Mouse (Mus musculus) neural tube, embryonic 13.5 days (tissue): ENCODE measurements around the gene Khdc1b. TPM values are rescaled to one million over a fixed set of nuclear protein-coding genes. Genes with fewer than 3 reads are reported as not detected.
"Not testable (repeated sequence)": the region's sequence is repeated elsewhere in the genome, so short reads cannot be mapped to it uniquely, and the experiment has no call there.

Experiments
- ATAC-seq: fragments of 200-750 bp; cut with Nextera tagmentation; 2 replicates; pipeline ENCODE4 v1.8.0; 2017; ENCODE audit warnings: low read depth, mild to moderate bottlenecking, moderate TSS enrichment, moderate library complexity
- H3K27ac ChIP-seq: fragments of 300-500 bp; sonication (generic); replicated peaks from 2 replicates; pipeline ENCODE4 v1.5.1; 2015; ENCODE audit warnings: moderate library complexity, mild to moderate bottlenecking, inconsistent platforms
- H3K27me3 ChIP-seq: fragments of 300-500 bp; sonication (generic); 2 replicates; pipeline ENCODE4 v1.6.1; 2015; ENCODE audit warnings: mild to moderate bottlenecking, inconsistent platforms
- H3K36me3 ChIP-seq: fragments of 300-500 bp; sonication (generic); 2 replicates; pipeline ENCODE4 v1.6.1; 2015; ENCODE audit warnings: mild to moderate bottlenecking, inconsistent platforms
- H3K4me1 ChIP-seq: fragments of 300-500 bp; sonication (generic); replicated peaks from 2 replicates; pipeline ENCODE4 v1.6.1; 2015; ENCODE audit warnings: inconsistent platforms
- H3K4me2 ChIP-seq: fragments of 300-500 bp; sonication (generic); 2 replicates; pipeline ENCODE4 v1.6.1; 2015; ENCODE audit warnings: inconsistent platforms, mild to moderate bottlenecking, moderate library complexity
- H3K4me3 ChIP-seq: fragments of 300-500 bp; sonication (generic); 2 replicates; pipeline ENCODE4 v1.5.1; 2015; ENCODE audit warnings: mild to moderate bottlenecking, inconsistent platforms
- H3K9ac ChIP-seq: fragments of 300-500 bp; sonication (generic); 2 replicates; pipeline ENCODE4 v1.6.1; 2015; ENCODE audit warnings: moderate library complexity, mild to moderate bottlenecking, inconsistent platforms
- H3K9me3 ChIP-seq: fragments of 300-500 bp; sonication (generic); 2 replicates; pipeline ENCODE4 v1.6.1; 2016; ENCODE audit warnings: inconsistent platforms
- WGBS: fragments of 180-500 bp; shearing (Covaris S2); methylation state at CpG from one replicate; pipeline ENCODE4 v1.1.7; 2015; 5-methylcytosine and 5-hydroxymethylcytosine counted together
- polyA plus RNA-seq: library from polyadenylated mRNA; unstranded; fragments of >200 nt; fragmentation: Nextera tagmentation; extraction: Ambion mirVana; gene quantifications from 2 replicates; pipeline ENCODE4 v1.2.1, GENCODE M21; 2015

Gene Khdc1b
- 0.08 TPM in 1 of 2 replicates, not detected in the other for polyA plus RNA-seq

GRCm38 (mm10) chr1:21383256-21383655 is at the start of gene Khdc1b:
Gene Khdc1b, plus strand, starts transcription at chr1:21383556.
- Histone ChIP-seq H3K27ac (no peak within 1 kb of the TSS), H3K9ac (no peak within 1 kb of the TSS), H3K4me3 (no peak within 1 kb of the TSS), H3K4me2 (no peak within 1 kb of the TSS), H3K9me3 (no peaks in the 10 kb centered on the region), H3K36me3 (no peaks in the 10 kb centered on the region), H3K27me3 (no peaks in the 10 kb centered on the region), H3K4me1 (no peaks in the 10 kb centered on the region)
- WGBS: 81% methylated on average over 1 of the region's 1 CpGs
- ATAC-seq: no peak

DNA sequence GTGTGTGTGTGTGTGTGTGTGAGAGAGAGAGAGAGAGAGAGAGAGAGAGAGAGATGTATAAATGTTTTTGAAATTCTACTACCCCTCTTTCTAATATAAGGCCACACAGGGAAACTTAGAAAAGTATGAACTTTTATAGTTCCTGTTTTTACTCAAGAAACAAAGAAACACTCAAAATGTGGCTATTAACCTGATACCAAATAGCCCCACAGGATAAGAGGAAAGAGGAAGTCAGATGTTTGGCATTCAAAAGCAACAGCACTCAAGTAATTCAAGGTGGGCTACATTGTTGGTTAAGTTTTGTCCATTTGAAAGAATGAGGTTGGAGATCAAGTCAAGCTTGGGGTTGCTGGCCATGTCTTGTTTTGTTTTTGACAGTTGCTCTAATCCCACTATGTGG is 47.5 kb upstream of the Khdc1b start:
- Histone ChIP-seq H3K27ac (no peak overlapping the region), H3K27me3 (no peaks in the 10 kb centered on the region), H3K4me2 (no peak overlapping the region), H3K4me3 (no peak overlapping the region), H3K4me1 (no peaks in the 10 kb centered on the region), H3K36me3 (no peaks in the 10 kb centered on the region), H3K9me3 (no peaks in the 10 kb centered on the region), H3K9ac (no peak overlapping the region)
- ATAC-seq: no peak

- H3K4me3 ChIP-seq: no peak overlapping the region
- WGBS: 94% methylated on average over 1 of the region's 1 CpGs
- H3K4me2 ChIP-seq: no peak overlapping the region
- no peaks in the 10 kb centered on the region for H3K4me1 ChIP-seq
- H3K27ac ChIP-seq: no peak overlapping the region
- no peak overlapping the region for H3K9ac ChIP-seq
- H3K9me3 ChIP-seq: no peaks in the 10 kb centered on the region
- H3K27me3 ChIP-seq: no peaks in the 10 kb centered on the region
- ATAC-seq: no peak
- no peaks in the 10 kb centered on the region for H3K36me3 ChIP-seq
Observed at GRCm38 (mm10) chr1:21340745-21341144, 42.6 kb upstream of the Khdc1b start.

- Histone ChIP-seq H3K4me1 (no peaks in the 10 kb centered on the region), H3K9ac (no peak overlapping the region), H3K4me2 (no peak overlapping the region), H3K9me3 (no peaks in the 10 kb centered on the region), H3K27ac (no peak overlapping the region), H3K4me3 (no peak overlapping the region), H3K27me3 (no peaks in the 10 kb centered on the region), H3K36me3 (no peaks in the 10 kb centered on the region)
- no peak for ATAC-seq
- 59% methylated on average over 4 of the region's 4 CpGs for WGBS
Observed at GRCm38 (mm10) chr1:21344253-21344652, 39.1 kb upstream of the Khdc1b start.

DNA sequence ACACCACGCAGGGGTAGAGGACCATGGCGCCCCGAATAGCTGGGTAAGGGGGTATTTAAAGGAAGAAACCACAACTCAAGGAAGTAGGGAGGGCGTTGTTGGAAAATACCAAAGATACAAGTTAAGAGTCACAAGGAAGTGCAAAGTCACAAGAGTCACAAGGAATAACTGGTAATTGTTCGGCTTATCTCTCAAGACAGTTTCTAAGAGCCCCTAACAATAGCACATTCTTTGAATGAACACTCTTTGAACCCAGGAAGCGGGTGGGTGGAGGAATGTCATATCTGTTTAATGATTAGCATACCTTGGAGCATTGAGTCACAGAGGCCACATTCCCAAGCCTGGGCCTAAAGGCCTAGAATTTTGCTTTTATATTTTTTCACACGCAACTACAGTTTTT is 38.6 kb upstream of the Khdc1b start:
- H3K4me1 ChIP-seq, H3K9me3 ChIP-seq, H3K27ac ChIP-seq, H3K4me3 ChIP-seq, H3K4me2 ChIP-seq, ATAC-seq, H3K36me3 ChIP-seq, H3K9ac ChIP-seq, H3K27me3 ChIP-seq: not testable (repeated sequence)
- WGBS: 90% methylated on average over 7 of the region's 7 CpGs

DNA sequence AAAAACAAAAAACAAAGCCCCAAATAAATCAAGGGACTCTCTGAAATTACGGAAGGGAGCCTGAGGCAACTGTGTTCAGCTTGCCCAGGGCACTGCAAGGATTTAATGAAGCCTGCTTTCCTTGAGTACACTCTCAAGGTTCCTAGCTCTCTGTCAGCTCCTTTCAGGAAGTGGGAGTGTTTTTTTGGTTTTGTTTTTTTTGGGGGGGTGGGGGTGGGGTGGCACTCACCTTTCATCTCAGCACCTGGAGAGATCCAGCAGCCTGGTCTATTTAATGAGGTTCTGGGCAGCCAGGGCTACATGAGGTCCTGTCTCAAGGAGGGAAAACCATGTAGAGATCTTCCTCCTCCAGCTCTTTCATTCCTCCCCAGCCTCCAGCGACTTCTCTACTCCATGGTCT is 34.0 kb upstream of the Khdc1b start, which contains the start of gene Khdc1a:
Gene Khdc1a (plus strand): TSS at position 301 of the 400 bp plus-strand sequence.
- H3K9ac ChIP-seq: no peak within 1 kb of the TSS
- H3K9me3 ChIP-seq: no peaks in the 10 kb centered on the region
- H3K27ac ChIP-seq: no peak within 1 kb of the TSS
- no peak within 1 kb of the TSS for H3K4me3 ChIP-seq
- no peaks in the 10 kb centered on the region for H3K27me3 ChIP-seq
- H3K4me2 ChIP-seq: no peak within 1 kb of the TSS
- no peak for ATAC-seq
- H3K36me3 ChIP-seq: no peaks in the 10 kb centered on the region
- H3K4me1 ChIP-seq: no peaks in the 10 kb centered on the region
- 78% methylated on average over 2 of the region's 2 CpGs for WGBS

GRCm38 (mm10) chr1:21368031-21368430 is 15.3 kb upstream of the Khdc1b start, which contains the start of gene Khdc1c:
Gene Khdc1c, plus strand, starts transcription at chr1:21368331.
- not testable (repeated sequence) for H3K4me3 ChIP-seq, H3K9ac ChIP-seq, H3K9me3 ChIP-seq, H3K27ac ChIP-seq, H3K4me1 ChIP-seq, H3K27me3 ChIP-seq, H3K36me3 ChIP-seq, ATAC-seq, H3K4me2 ChIP-seq
- 81% methylated on average over 1 of the region's 1 CpGs for WGBS

- no peak overlapping the region for H3K27ac ChIP-seq
- no peak overlapping the region for H3K4me3 ChIP-seq
- ATAC-seq: no peak
- H3K9me3 ChIP-seq: no peaks in the 10 kb centered on the region
- H3K9ac ChIP-seq: no peak overlapping the region
- no peaks in the 10 kb centered on the region for H3K4me1 ChIP-seq
- WGBS: 80% methylated on average over 6 of the region's 6 CpGs
- no peak overlapping the region for H3K4me2 ChIP-seq
- no peaks in the 10 kb centered on the region for H3K27me3 ChIP-seq
- H3K36me3 ChIP-seq: no peaks in the 10 kb centered on the region
Observed at GRCm38 (mm10) chr1:21391138-21391671, 7.8 kb downstream of the Khdc1b start.

DNA sequence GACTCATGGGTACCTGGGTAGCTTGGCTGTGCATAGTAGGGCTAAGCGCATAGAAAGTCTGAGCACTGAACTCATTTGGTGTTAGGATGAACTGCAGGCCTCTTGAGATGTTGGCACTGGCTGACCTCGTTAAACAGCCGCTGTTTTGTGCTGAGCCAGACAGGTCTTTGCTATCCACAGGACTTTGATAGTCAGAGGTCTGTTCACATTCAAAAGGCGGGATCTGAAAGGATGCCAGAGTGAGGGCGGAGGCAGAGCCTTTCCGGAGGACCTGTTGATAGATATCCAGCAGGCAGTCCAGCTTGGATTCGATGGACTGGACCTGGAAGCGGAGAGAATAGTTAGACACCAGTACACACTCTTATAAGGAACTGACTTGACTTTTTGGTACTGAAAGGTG is 19.4 kb downstream of the Khdc1b start:
- Histone ChIP-seq H3K4me1 (no peaks in the 10 kb centered on the region), H3K4me3 (no peak overlapping the region), H3K4me2 (no peak overlapping the region), H3K27me3 (no peaks in the 10 kb centered on the region), H3K27ac (no peak overlapping the region), H3K36me3 (no peaks in the 10 kb centered on the region), H3K9ac (no peak overlapping the region), H3K9me3 (no peaks in the 10 kb centered on the region)
- ATAC-seq: no peak
- 84% methylated on average over 8 of the region's 8 CpGs for WGBS

GRCm38 (mm10) chr1:21407266-21407665 is 23.9 kb downstream of the Khdc1b start:
- WGBS: 32% methylated on average over 2 of the region's 2 CpGs
- Histone ChIP-seq H3K4me3 (no peak overlapping the region), H3K27me3 (no peaks in the 10 kb centered on the region), H3K9me3 (no peaks in the 10 kb centered on the region), H3K36me3 (no peaks in the 10 kb centered on the region), H3K4me1 (peaks cover 10% of the 10 kb centered on the region), H3K27ac (no peak overlapping the region), H3K9ac (no peak overlapping the region), H3K4me2 (no peak overlapping the region)
- ATAC-seq: peak; percentile 64

DNA sequence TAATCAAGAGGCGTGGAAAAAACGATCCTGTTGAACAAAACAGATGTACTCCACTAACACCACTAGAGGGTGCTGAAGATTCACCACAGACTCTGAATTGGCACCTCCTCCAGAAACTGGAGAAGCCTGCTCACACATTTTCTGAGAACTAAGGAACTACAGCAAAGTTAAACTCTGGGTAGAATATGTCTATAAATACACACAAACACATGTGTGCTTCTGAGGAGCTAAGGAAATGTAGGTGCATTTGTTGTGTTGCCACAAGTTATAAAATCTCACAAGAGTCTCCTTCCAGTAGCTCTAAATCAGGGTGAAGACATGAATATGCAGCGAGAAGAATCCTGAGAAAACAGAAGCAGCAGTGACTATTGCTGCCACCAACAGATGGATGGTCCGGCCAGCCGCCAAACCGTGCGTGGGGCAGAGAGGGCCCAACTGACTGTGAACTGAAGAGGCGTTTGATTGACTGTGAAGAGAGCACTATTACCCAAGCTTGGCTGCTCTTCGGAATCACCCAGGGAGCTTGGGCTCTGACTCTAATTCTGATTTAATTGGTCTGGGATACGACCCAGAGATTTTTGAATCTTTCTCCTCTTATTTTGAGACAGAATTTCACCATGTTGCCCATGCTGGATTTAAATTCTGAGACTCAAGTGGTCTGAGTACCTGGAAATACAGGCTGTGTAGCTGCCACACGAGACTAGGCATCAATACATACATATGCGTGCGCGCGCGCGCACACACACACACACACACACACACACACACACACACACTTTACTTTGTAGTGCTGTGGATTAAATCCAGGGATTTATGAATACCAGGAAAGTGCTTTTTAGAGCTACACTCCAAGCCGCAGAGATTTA is 28.2 kb downstream of the Khdc1b start:
- Histone ChIP-seq H3K9me3 (no peaks in the 10 kb centered on the region), H3K36me3 (no peaks in the 10 kb centered on the region), H3K27me3 (no peaks in the 10 kb centered on the region), H3K4me3 (no peak overlapping the region), H3K9ac (no peak overlapping the region), H3K4me2 (peak overlapping the region; percentile 7; the same call in 1 of the 2 replicates), H3K4me1 (peaks cover 10% of the 10 kb centered on the region), H3K27ac (peak overlapping the region; percentile 18; the same call in 1 of the 2 replicates)
- ATAC-seq: peak; percentile 87
- 49% methylated on average over 18 of the region's 18 CpGs for WGBS

DNA sequence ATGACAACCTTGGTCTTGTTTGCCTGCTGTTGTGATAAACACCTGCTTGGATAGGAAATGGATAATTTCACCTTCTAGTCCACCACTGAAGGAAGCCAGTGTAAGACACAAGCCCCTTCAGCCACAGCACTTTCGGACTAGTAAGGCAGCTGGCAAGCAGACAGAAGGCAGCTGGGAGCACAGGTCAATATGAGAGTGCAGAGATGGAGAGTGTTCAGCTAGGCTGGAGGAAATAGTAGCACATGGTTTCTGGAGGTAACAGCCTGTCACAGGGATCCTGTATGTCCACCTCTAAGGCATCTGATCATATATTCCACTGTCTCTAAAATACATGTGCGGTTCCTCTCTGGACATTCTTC is 28.8 kb downstream of the Khdc1b start:
- Histone ChIP-seq H3K4me2 (no peak overlapping the region), H3K4me3 (no peak overlapping the region), H3K9me3 (no peaks in the 10 kb centered on the region), H3K4me1 (peaks cover 10% of the 10 kb centered on the region), H3K9ac (no peak overlapping the region), H3K27me3 (no peaks in the 10 kb centered on the region), H3K36me3 (no peaks in the 10 kb centered on the region), H3K27ac (no peak overlapping the region; the same call in 1 of the 2 replicates)
- ATAC-seq: no peak
- 93% methylated on average over 2 of the region's 2 CpGs for WGBS
